Mouse (Mus musculus) megakaryocyte-erythroid progenitor cell, adult 5-6 weeks (primary cell): ENCODE results near the gene Rabggtb. TPM values are rescaled to one million over a fixed set of nuclear protein-coding genes. Genes with fewer than 3 reads are reported as not detected.

Source experiments
- ATAC-seq: replicated peaks from 2 replicates; pipeline ENCODE4 v1.8.0; 2016; ENCODE audit warnings: mild to moderate bottlenecking, inconsistent platforms; ENCODE audit not compliant: severe bottlenecking, poor library complexity, low FRiP score, low TSS enrichment
- total RNA-seq, 2 experiments: library from RNA; stranded (forward) in 1 of 2; stranded (reverse) in 1 of 2; fragments of 200-1000, 215-1000 nt in 1 of 2; fragments of >200 nt in 1 of 2; fragmentation: Nextera tagmentation in 1 of 2; gene quantifications; 2 replicates each; pipeline ENCODE4 v1.2.3; 2014 to 2017

The Rabggtb gene
- total RNA-seq, 2 experiments from 2014 or later, result 271 to 354 TPM

DNA sequence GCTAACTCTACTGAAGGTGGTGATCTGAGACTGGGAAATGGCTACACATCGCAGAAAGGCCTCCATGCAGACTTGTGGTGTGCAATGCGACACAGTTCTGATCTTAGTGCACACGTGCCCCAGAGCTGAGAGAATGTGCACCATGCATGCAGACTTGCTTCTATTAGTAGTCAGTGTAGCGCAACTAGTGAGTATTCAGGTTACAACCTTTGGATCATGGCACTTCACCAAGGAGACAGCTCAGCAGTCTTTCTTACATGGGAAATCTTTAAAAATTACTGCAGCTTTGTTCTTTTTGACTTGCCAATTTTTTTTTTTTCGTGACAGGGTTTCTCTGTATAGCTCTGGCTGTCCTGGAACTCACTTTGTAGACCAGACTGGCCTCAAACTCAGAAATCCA is 41.4 kb downstream of the Rabggtb start:
- no peak for ATAC-seq

DNA sequence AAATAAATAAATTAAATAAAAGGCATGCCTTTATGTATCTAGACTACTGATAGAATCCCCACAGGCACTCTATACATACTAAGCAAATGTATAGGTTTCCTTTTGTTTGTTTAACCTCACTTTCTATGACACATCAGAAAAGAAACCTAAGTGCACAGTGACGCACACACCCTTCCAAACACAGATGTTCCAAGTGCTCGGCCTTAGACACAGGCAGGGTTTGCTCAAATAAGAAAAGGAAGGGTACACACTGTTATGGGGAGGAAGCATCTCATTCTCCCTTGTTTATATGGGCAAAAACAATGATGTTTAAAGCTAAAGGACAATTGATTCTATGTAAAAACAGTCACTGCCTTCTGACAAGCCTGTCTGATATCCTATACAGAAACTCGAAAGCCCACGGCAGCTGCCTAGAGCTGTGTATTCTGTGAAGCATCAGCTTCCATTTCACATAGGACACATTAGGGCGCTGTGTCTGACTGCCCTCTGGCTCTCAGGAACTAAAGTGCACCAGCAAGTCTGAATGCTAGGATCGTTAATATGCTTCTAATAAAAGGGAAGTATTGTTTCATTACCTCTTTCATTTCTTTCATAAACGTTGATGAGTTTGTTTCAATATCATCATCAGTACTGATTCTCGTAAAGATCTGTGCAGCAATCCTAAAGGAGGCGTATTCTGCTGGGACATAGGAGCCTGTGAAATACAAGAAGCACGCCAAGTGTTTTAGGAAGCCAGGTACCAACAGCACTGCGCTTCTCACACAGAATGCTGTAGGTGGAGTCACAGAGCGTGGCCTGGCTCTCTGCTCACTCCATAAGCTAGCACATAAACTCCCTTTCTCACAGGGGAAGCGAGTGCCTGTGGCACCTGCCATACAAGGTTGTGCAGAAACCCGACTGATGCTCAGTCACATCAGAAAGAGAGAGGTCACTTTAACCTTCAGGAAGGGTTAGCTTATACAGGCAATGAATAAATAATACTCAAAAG is 45.4 kb downstream of the Rabggtb start:
- ATAC-seq, result no peak; the same call in 1 of the 2 replicates

DNA sequence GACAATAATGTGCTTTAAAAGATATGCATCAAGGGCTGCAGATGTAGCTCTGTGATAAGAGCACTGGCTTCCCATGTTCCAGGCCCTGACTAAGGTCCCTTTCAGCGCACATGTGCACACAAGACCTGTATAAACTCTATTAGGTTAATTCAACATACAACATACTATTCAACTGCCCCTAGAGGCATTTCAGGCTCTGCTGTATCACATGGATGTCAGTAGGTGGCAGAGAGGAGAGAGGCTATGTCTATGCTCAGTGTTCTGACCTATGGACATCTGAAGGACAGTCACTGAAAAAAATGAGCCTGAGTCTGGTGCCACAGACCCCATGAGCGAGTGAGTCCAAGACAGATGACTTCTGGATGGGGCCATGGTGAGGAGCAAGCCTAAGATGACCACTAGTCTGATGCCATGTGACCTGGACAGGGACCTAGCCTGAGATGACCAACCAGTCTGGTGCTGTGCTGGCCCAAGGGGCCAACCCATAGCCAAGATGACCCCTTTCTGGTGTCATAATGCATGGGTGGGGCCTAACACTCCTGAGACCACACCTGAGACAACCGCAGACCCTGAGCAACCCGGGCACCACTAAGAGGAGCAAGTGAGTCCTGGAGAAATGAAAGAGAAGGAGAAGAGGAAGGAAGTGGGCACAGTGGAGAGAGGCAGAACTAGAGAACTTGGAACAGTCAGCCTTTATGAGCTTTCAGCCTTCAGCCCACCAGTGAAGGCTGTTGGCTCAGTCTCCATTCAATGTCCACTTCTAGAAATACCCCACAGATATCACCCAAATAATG is 48.0 kb downstream of the Rabggtb start:
- peak; percentile 60 for ATAC-seq

DNA sequence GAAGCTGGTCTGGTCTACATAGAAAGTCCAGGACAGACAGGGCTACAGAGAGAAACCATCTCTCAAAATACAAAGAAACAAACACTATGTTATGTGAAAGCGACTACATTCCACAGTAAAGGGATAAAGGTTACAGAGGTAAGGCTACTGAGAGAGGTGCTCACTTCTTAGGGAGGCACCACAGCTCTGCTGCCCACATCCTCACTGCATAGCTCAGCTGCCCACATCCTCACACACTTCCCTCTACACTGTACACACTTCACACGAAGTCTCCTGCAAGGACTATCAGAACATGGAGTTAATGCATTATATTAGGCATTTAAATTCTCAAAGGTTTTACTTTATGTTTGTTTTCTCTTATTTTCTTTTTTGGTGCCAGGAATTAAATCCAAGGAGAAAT is 49.0 kb downstream of the Rabggtb start:
- ATAC-seq, result no peak

DNA sequence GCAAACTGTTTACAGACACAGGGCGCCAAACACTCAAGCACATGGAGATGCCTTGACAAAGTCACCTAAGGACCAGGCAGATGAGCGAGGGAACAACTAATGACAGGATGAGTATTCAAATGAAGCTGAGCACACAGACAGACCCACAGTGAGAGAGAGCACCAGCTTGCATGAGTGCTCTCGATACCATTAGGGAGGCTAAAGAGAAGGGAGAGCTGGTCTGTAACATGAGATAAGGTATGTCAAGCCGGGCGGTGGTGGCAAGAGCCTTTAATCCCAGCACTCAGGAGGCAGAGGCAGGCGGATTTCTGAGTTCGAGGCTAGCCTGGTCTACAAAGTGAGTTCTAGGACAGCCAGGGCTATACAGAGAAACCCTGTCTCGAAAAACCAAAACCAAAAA is 52.4 kb downstream of the Rabggtb start:
- peak; percentile 62 for ATAC-seq

DNA sequence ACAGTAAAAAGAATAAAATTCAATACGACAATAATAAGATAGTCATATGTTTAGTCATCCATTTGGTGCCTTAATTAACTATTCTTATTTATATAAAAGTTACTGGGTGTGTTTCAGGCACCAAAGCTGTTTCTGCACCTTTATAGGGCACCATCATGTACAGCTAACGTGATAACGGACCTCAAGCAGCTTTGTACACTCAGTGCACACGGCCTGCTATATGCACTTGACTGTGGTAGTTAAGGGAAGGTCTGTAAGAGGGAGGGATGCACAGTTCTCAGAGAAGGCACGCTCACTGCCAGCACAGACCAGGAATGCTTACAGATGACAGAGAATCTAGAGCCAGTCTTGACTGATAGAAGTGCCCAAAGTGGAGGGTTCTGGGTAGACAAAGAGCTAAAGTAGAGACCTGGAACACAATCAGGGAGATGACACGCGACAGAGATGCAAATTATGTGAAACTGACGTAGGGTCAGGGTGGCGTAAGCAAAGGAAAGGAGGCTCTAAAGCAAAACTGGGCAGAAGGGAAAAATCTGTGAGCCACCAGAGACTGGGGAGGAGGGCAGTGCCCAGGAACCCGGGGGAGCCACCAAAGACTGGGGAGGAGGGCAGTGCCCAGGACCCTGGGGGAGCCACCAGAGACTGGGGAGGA is 54.3 kb downstream of the Rabggtb start:
- ATAC-seq, result peak; percentile 25; the same call in 1 of the 2 replicates

Other genes starting within 250 kb of the Rabggtb start
- gene St6galnac3, start 187.8 kb downstream of the Rabggtb start, total RNA-seq (2014; fragmentation: Nextera tagmentation), result 19.6 and 26.5 TPM in 2 replicates
- 4.0 and 17.2 TPM in 2 replicates for gene St6galnac3, start 187.8 kb downstream of the Rabggtb start, total RNA-seq (2017)
- gene Asb17, start 68.8 kb downstream of the Rabggtb start, total RNA-seq (2014; fragmentation: Nextera tagmentation), result 11.2 and 12.2 TPM in 2 replicates
- gene Asb17, start 68.8 kb downstream of the Rabggtb start, total RNA-seq (2017), result 3.7 and 4.2 TPM in 2 replicates
- 0.17 and 0.49 TPM in 2 replicates for gene Msh4, start 6.9 kb downstream of the Rabggtb start, total RNA-seq (2014; fragmentation: Nextera tagmentation)
- not detected in 2 replicates for gene Msh4, start 6.9 kb downstream of the Rabggtb start, total RNA-seq (2017)
- 69.9 and 82.5 TPM in 2 replicates for gene Acadm, start 31.6 kb upstream of the Rabggtb start, total RNA-seq (2014; fragmentation: Nextera tagmentation)
- 201 and 332 TPM in 2 replicates for gene Acadm, start 31.6 kb upstream of the Rabggtb start, total RNA-seq (2017)
- not detected in 2 replicates for gene Slc44a5, start 60.4 kb upstream of the Rabggtb start, total RNA-seq (2014; fragmentation: Nextera tagmentation)
- 0.28 TPM in 1 of 2 replicates, not detected in the other for gene Slc44a5, start 60.4 kb upstream of the Rabggtb start, total RNA-seq (2017)